Mouse (Mus musculus) hindbrain, embryonic 10.5 days (tissue): ENCODE data around the gene Acp6. TPM values are rescaled to one million over a fixed set of nuclear protein-coding genes. Genes with fewer than 3 reads are reported as not detected.
A peak's percentile ranks its signal among the peaks of the same experiment; 100 is the strongest.
"Not testable (repeated sequence)": the region's sequence is repeated elsewhere in the genome, so short reads cannot be mapped to it uniquely, and the experiment has no call there.

Source experiments
- DNase-seq: peaks from one replicate; pipeline ENCODE4 v3.0.0-alpha.2; 2017; ENCODE audit warnings: low spot score
- H3K27ac ChIP-seq: fragments of 300-500 bp; sonication (generic); 2 replicates; pipeline ENCODE4 v1.5.1; 2016; ENCODE audit warnings: mild to moderate bottlenecking, moderate library complexity
- H3K27me3 ChIP-seq: fragments of 300-500 bp; sonication (generic); 2 replicates; pipeline ENCODE4 v1.6.1; 2016; ENCODE audit warnings: mild to moderate bottlenecking; ENCODE audit not compliant: poor library complexity, insufficient read depth, severe bottlenecking
- H3K36me3 ChIP-seq: fragments of 300-500 bp; sonication (generic); 2 replicates; pipeline ENCODE4 v1.6.1; 2016; ENCODE audit warnings: mild to moderate bottlenecking, moderate library complexity
- H3K4me1 ChIP-seq: fragments of 300-500 bp; sonication (generic); replicated peaks from 2 replicates; pipeline ENCODE4 v1.6.1; 2016; ENCODE audit warnings: mild to moderate bottlenecking
- H3K4me3 ChIP-seq: fragments of 300-500 bp; sonication (generic); 2 replicates; pipeline ENCODE4 v1.5.1; 2016; ENCODE audit warnings: mild to moderate bottlenecking, moderate library complexity
- H3K9me3 ChIP-seq: fragments of 300-500 bp; sonication (generic); 2 replicates; pipeline ENCODE4 v1.6.1; 2016; ENCODE audit warnings: mild to moderate bottlenecking, moderate library complexity
- WGBS: fragments of 180-500 bp; shearing (Covaris S2); methylation state at CpG from one replicate; pipeline ENCODE4 v1.1.7; 2016; 5-methylcytosine and 5-hydroxymethylcytosine counted together
- polyA plus RNA-seq: library from polyadenylated mRNA; unstranded; fragments of >200 nt; fragmentation: Nextera tagmentation; extraction: Ambion mirVana; gene quantifications from 2 replicates; pipeline ENCODE4 v1.2.1, GENCODE M21; 2016

Gene Acp6
- polyA plus RNA-seq: 26.4 and 31.2 TPM in 2 replicates

- peak; percentile 90 for DNase-seq
- Histone ChIP-seq H3K36me3 (no peaks in the 10 kb centered on the region), H3K4me3 (peak within 1 kb of the TSS; percentile 92), H3K4me1 (peaks cover 21% of the 10 kb centered on the region), H3K27me3 (no peaks in the 10 kb centered on the region), H3K27ac (peak within 1 kb of the TSS; percentile 92), H3K9me3 (no peaks in the 10 kb centered on the region)
- WGBS: under 1% methylated on average over 54 of the region's 54 CpGs
Observed at GRCm38 (mm10) chr3:97158611-97159508, at the start of gene Acp6. Acp6 (plus strand) TSS chr3:97158777.

GRCm38 (mm10) chr3:97117511-97117910, 41.1 kb upstream of the Acp6 start:
- no peak for DNase-seq
- 92% methylated on average over 6 of the region's 6 CpGs for WGBS
- H3K27ac ChIP-seq: no peak overlapping the region
- H3K36me3 ChIP-seq: no peaks in the 10 kb centered on the region
- H3K4me1 ChIP-seq: no peaks in the 10 kb centered on the region
- H3K9me3 ChIP-seq: peaks cover 10% of the 10 kb centered on the region; the same call in 1 of the 2 replicates
- no peaks in the 10 kb centered on the region for H3K27me3 ChIP-seq
- H3K4me3 ChIP-seq: no peak overlapping the region

DNA sequence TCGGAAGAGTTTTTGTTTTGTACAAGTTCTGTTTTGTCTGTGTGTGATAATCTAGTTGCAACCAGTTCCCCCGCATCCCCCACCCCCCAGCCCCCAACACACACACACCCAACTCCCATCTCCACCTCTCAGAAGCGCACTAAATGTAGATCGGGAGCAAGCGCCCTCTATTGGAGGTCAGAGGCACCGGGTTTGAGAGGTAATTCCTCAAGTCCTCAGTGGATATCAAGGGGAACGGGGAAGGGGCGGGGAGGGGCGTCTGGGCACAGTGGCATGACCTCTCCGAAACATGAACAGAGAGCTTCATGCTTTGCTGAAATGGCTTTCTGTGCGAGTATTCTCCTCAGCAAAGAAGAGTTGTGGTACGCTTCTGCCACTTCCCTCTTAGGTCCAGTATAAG, 40.3 kb upstream of the Acp6 start:
- H3K27ac ChIP-seq: no peak overlapping the region
- H3K4me1 ChIP-seq: no peaks in the 10 kb centered on the region
- no peaks in the 10 kb centered on the region for H3K27me3 ChIP-seq
- H3K9me3 ChIP-seq: peaks cover 10% of the 10 kb centered on the region; the same call in 1 of the 2 replicates
- H3K4me3 ChIP-seq: no peak overlapping the region
- H3K36me3 ChIP-seq: no peaks in the 10 kb centered on the region
- 64% methylated on average over 12 of the region's 12 CpGs for WGBS
- no peak for DNase-seq

DNA sequence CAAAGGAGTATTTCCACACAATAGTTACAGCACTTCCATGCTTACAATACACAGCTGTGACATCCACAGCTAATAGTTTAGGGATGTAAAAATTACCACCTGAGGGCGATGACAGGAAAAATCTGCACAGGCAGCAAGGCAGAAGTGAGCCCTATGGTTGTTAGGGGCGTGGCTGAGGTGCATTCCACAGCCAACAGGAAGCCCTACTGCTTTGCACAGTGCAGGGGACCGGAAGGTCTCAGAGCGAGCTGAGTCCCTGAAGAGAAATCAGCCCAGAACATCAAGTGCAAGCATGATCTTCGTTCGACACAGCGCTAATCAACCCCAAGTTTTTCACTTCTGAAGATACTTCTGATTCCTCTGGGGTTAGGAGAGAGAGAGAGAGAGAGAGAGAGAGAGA, 34.4 kb upstream of the Acp6 start:
- 53% methylated on average over 7 of the region's 7 CpGs for WGBS
- 0 out of 2 replicates have a peak, but pooled peaks cover 3% of the 10 kb centered on the region for H3K9me3 ChIP-seq
- no peaks in the 10 kb centered on the region for H3K36me3 ChIP-seq
- no peak overlapping the region for H3K27ac ChIP-seq
- H3K27me3 ChIP-seq: no peaks in the 10 kb centered on the region
- no peak for DNase-seq
- no peak overlapping the region for H3K4me3 ChIP-seq
- H3K4me1 ChIP-seq: peaks cover 5% of the 10 kb centered on the region; the same call in 1 of the 2 replicates

DNA sequence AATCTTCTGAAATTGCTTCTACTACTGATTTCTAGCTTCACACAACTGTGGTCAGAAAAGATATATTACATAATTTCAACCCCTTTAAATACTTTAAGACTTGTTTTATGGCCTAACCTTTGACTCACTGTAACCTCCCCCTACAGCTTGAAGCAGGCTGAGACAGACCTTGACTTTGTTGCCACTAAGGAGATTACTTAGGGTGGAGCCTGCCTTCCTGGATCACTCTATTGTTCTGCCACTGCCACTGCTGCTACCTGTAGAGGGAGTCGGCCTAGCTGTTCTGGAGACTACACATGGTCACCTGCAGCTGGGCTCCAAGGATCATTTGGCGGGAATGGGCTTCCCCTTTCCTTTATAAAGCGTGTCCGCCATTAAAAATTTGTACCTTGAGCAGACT, 29.2 kb upstream of the Acp6 start:
- no peaks in the 10 kb centered on the region for H3K36me3 ChIP-seq
- no peaks in the 10 kb centered on the region for H3K27me3 ChIP-seq

DNA sequence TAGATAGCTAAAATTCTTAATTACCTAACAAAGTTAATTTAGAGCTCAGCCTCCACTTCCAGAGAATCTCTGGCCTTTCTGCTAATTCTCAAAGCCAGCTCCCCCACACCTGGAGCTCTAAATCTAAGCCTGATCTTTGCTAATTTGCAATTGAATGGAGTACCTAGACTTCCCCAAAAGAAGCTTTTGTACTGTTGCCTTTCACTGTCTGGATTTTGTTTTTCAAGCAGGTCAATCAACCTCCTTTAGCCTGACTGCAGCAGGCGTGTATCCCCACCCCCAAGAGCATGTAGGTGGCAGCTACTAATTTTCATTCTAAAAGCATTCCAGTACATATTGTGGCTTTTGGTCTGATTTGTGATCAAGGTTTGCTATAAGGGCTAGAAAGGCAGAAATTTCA, 20.9 kb upstream of the Acp6 start:
- H3K27me3 ChIP-seq, H3K4me1 ChIP-seq, H3K27ac ChIP-seq, H3K9me3 ChIP-seq, DNase-seq, H3K36me3 ChIP-seq, H3K4me3 ChIP-seq: not testable (repeated sequence)
- WGBS: 70% methylated on average over 1 of the region's 1 CpGs

More for the DNA sequence above, 29.2 kb upstream of the Acp6 start:
- Histone ChIP-seq H3K4me1 (0 out of 2 replicates have a peak, but pooled peaks cover 1% of the 10 kb centered on the region), H3K9me3 (no peaks in the 10 kb centered on the region), H3K4me3 (no peak overlapping the region), H3K27ac (no peak overlapping the region)
- DNase-seq: no peak
- 85% methylated on average over 4 of the region's 4 CpGs for WGBS

- no peaks in the 10 kb centered on the region for H3K9me3 ChIP-seq
- DNase-seq: no peak
- no peak overlapping the region for H3K4me3 ChIP-seq
- 73% methylated on average over 2 of the region's 2 CpGs for WGBS
- no peak overlapping the region for H3K27ac ChIP-seq
- no peaks in the 10 kb centered on the region for H3K27me3 ChIP-seq
- no peaks in the 10 kb centered on the region for H3K36me3 ChIP-seq
- H3K4me1 ChIP-seq: 0 out of 2 replicates have a peak, but pooled peaks cover 4% of the 10 kb centered on the region
Observed at GRCm38 (mm10) chr3:97151092-97151491, 7.5 kb upstream of the Acp6 start.

DNA sequence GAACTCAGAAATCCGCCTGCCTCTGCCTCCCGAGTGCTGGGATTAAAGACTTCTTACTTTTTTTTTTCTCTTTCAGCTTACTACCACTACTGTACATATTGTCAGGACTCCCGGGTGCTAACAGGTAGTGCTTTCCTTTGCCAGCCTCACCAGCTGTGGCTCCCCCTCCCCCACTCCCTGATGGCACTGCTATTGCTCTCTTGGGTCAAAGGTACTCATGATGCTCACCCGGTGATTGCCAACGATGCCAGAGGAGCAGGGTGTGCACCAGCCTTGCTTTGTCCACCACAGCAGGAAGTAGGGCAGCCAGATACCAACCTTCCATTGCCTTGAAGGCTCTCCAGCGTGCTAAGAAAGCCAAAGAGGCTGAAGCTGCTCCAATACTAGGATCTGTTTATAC, 2.1 kb upstream of the Acp6 start:
- DNase-seq: no peak
- no peak overlapping the region for H3K27ac ChIP-seq
- H3K4me1 ChIP-seq: peaks cover 23% of the 10 kb centered on the region
- H3K36me3 ChIP-seq: no peaks in the 10 kb centered on the region
- 90% methylated on average over 6 of the region's 6 CpGs for WGBS
- H3K27me3 ChIP-seq: no peaks in the 10 kb centered on the region
- H3K4me3 ChIP-seq: no peak overlapping the region
- no peaks in the 10 kb centered on the region for H3K9me3 ChIP-seq

DNA sequence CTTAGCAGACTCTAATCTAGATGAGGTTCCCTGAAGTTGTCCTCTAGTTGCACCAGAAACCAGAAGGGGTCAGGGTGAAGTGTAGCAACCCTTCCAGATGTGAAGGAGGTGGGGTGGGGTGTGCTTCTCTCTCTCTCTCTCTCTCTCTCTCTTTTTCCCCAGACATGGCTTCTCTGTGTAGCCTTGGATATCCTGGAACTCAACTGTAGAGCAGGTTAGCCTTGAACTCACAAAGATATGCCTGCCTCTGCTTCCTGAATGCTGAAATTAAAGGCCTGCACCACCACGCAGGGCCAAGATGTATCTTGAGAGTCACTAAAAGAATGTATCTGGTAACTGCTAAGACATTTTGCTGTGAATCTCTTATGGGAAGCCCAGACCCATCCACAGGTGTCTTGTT, 1.3 kb upstream of the Acp6 start:
- peak overlapping the region; percentile 92 for H3K4me3 ChIP-seq
- no peaks in the 10 kb centered on the region for H3K27me3 ChIP-seq
- no peaks in the 10 kb centered on the region for H3K36me3 ChIP-seq
- no peaks in the 10 kb centered on the region for H3K9me3 ChIP-seq
- no peak overlapping the region for H3K27ac ChIP-seq
- peaks cover 21% of the 10 kb centered on the region for H3K4me1 ChIP-seq
- 81% methylated on average over 1 of the region's 1 CpGs for WGBS
- DNase-seq: no peak

DNA sequence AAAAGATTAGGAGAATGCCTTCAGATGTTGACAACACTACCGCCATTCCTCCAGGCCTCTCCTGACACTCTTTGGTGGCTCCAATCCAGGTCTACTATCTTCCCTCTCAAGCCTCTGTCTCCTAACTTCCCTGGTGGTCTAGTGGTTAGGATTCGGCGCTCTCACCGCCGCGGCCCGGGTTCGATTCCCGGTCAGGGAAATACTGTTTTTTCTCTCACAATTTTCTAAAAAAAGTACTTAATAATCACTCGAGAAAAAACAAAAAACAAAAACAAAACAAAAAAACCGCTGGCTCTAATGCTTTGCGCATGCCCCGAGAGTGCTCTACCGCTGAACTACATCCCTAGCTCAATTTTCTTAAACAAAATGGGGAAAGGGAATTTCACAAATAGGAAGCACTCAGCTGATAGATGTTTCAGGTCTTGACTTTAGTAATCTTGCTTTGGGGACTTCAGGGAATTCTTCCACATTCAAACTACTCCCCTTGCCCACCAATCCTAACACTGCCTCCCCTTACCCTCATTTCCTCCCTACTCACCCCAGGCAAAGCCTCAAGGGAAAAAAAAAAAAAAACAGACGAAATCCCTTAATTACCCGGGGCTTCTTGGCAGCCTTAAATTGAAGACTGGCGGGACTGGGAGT, 498 bp upstream of the Acp6 start:
- Histone ChIP-seq H3K27me3 (no peaks in the 10 kb centered on the region), H3K36me3 (no peaks in the 10 kb centered on the region), H3K4me3 (peak overlapping the region; percentile 92), H3K27ac (peak overlapping the region; percentile 92), H3K9me3 (no peaks in the 10 kb centered on the region), H3K4me1 (peaks cover 21% of the 10 kb centered on the region)
- DNase-seq: peak; percentile 83
- WGBS: 2% methylated on average over 17 of the region's 17 CpGs

DNA sequence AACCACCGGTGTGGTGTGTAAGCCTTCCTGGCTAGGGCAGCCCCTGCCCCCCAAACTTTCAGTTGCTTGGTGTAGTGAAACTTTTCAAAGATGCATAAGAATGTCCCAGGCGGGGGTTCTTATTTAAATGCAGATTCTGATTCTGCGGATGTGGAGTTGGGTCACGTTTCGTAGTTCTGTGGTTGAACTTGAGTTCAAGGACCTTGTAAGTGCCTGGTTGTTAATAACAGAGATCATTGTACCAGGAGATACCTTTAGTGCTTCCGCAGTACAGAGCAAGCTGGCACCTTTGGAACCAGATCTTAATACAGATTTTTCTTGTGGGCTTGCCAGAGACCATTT, 903 bp downstream of the Acp6 start:
- no peaks in the 10 kb centered on the region for H3K9me3 ChIP-seq
- no peak for DNase-seq
- H3K4me3 ChIP-seq: peak overlapping the region; percentile 92
- no peaks in the 10 kb centered on the region for H3K27me3 ChIP-seq
- H3K4me1 ChIP-seq: peaks cover 21% of the 10 kb centered on the region
- peak overlapping the region; percentile 92 for H3K27ac ChIP-seq
- no peaks in the 10 kb centered on the region for H3K36me3 ChIP-seq
- 11% methylated on average over 6 of the region's 6 CpGs for WGBS

- H3K27me3 ChIP-seq: no peaks in the 10 kb centered on the region
- H3K36me3 ChIP-seq: no peaks in the 10 kb centered on the region
- no peaks in the 10 kb centered on the region for H3K9me3 ChIP-seq
- DNase-seq: no peak
- no peak overlapping the region for H3K27ac ChIP-seq
- peaks cover 21% of the 10 kb centered on the region for H3K4me1 ChIP-seq
- WGBS: 78% methylated on average over 2 of the region's 2 CpGs
- peak overlapping the region; percentile 92 for H3K4me3 ChIP-seq
Observed at GRCm38 (mm10) chr3:97159986-97160385, 1.4 kb downstream of the Acp6 start.

- Histone ChIP-seq H3K4me1 (peaks cover 21% of the 10 kb centered on the region), H3K9me3 (no peaks in the 10 kb centered on the region), H3K27me3 (no peaks in the 10 kb centered on the region), H3K4me3 (no peak overlapping the region), H3K36me3 (peaks cover 3% of the 10 kb centered on the region; the same call in 1 of the 2 replicates), H3K27ac (no peak overlapping the region)
- DNase-seq: no peak
- 81% methylated on average over 10 of the region's 10 CpGs for WGBS
Observed at GRCm38 (mm10) chr3:97160908-97161307, 2.3 kb downstream of the Acp6 start.
